Mouse (Mus musculus) lung, postnatal 25 days (tissue): ENCODE measurements around the gene Cyp4f17.
"Not testable (repeated sequence)": the region's sequence is repeated elsewhere in the genome, so short reads cannot be mapped to it uniquely, and the experiment has no call there.

Experiments used
- DNase-seq: peaks from one replicate; pipeline ENCODE4 v3.0.0; 2022; ENCODE audit warnings: low spot score

The Cyp4f17 gene

DNA sequence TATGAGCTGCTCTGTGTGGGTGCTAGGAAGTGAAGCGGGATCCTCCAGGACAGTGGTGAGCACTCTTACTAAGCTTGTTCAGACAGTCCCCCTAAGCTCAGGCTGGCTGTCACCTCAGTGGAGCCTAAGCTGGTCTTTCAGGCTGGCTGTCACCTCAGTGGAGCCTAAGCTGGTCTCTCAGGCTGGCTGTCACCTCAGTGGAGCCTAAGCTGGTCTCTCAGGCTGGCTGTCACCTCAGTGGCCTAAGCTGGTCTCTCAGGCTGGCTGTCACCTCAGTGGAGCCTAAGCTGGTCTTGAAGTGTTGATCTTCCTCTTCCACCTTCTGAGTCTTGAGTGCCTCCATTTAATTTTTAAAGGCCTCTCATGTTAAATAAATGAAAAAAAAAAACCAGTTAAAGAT, 20.5 kb downstream of the Cyp4f17 start:
- not testable (repeated sequence) for DNase-seq

DNA sequence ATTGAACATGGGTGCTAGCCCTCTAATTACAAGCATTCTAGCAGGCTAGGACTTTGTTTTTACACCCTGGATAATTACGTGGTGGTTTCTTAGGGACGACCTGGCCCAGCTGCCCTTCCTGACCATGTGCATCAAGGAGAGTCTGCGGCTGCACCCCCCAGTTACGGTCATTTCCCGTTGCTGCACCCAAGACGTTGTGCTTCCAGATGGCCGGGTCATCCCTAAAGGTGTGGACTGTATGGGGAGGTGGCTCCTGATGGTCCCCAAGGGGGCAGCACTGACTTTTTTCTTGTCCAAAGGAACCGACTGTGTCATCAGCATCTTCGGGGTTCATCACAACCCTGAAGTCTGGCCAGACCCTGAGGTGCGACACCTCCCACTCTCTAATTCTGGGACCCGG, 21.9 kb downstream of the Cyp4f17 start:
- no peak for DNase-seq

DNA sequence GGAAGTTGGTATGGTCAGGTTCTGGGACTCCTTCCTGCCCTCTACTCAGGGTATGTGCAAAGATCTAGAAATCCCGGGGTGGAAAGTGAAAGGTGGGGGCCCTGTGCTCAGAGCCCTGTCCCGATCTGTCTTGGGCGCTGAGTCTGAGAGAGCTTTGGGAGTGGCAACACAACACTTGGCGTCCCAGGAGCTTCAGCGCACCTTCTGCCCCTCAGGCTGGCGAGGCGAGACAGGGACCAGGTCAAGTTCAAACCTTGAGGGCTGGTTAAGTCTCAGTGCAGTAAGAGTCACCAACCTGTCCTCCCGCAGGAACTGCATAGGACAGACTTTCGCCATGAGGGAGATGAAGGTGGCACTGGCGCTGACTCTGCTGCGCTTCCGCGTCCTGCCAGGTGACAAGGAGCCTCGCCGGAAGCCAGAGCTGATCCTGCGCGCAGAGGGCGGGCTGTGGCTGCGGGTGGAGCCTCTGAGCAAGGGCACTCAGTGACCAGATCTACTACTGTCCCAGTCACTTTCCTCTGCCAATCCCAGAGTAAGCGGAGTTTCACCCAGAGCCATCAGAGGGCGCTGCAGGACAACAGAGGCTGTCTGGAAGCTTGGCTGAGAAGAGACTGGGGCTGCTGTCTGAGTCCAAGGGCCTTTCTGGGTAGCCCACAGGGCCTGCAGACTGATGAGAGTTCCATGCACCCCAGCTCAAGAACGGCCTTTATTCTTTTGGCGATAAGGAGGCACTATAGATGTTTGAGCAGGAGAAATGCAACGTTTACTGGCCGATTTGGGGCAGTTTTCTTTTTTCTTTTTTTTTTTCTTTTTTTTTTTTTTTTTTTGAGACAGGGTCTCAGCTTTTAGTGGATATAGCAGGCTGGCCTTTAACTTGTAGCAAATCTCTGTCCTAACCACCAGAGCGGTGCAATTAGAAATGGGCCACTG, 22.8 kb downstream of the Cyp4f17 start:
- DNase-seq: peak; percentile 94

DNA sequence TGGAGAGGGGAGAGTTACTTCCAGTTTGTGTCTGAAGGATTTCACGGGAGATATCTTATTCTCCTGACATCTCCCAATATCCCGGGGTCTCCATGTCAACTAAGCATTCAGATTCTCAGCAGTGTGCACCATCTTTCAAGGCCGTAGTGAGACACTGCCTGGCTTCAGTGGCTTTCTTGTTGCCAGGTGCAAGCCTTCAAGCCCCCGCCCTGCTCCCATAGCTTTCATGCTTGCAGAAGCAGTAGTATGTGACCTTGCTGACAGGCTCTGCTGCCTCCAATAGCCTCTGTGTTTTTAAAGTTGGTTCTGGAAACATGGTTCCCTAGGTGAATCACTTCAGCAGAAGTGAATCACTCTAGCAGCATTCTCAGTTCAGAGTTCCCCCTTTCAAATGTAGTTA, 26.5 kb downstream of the Cyp4f17 start:
- not testable (repeated sequence) for DNase-seq

DNA sequence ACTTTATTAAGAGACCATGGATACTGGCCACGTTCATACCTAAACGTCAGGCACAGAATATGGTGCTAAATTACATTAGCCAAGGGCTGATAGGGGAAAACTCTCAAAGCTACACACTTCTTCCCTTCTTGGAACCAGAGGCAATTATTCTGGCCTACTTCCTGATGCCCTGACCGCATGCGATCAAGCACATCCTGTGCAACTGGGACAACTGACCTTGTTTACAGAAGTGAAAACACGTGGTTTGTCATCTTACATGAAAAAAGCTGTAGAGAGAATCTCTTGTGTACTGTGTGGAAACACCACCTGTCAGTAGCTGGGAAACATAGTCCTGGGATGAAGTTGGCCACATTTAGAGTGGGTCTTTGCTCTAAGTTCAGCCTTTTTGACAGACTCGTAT, 28.2 kb downstream of the Cyp4f17 start:
- DNase-seq: peak; percentile 28

DNA sequence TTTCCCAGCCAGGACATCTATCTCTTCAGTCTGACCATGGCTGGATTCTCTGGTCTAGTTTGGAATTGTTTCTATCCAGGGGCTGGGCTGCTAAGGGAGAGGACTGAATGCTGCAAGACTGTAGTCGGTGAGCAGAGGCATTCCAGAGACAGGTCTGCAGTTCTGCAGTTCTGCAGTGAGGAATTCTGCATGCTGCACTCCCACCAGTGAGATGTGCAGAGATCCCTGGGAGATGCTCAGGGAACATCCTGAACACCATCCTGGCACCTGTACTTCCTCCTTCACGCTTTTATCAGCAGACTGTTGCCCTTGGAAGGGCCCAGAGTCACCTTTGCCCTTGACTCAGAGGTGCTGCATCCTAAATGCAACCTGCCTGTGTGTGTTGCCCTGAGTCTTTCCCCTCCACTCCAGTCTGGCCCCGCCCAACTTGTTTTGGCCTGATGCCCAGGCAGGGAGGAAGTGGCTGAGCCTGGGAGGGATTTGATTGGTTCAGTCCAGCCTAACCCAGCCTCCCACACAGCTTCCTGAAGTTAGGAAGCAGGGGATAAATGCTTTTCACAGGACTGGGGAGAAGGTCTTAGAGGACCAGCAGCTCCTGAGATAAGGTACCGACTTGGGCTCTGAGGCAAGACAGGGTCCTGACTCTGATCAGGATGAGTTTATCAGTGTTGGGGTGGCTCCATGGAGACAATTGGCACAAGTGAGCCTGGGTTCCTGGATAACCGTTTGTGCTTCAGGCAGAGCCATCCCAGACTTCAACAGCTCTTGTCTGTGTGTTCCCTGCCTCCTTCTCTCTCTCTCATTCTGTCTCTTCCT, 30.4 kb downstream of the Cyp4f17 start, which contains the start of gene Cyp4f16:
Gene Cyp4f16, plus strand, starts transcription at position 508 of the 816 bp plus-strand sequence.
- peak; percentile 93 for DNase-seq

DNA sequence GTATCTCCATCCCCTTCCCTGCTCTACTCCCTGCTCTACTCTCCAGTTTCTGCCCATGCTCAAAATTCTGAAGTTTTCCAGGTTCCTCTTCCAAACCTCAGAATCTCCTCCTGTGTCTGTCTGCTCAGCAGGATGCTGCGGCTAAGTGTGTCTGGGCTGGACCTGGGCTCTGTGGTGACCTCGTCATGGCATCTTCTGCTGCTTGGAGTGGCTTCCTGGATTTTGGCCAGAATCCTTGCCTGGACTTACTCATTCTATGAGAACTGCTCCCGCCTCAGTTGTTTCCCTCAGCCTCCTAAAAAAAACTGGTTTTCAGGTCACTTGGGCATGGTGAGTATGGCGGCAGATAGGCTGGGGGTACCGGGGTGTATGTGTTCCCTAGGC, 31.0 kb downstream of the Cyp4f17 start:
- no peak for DNase-seq

DNA sequence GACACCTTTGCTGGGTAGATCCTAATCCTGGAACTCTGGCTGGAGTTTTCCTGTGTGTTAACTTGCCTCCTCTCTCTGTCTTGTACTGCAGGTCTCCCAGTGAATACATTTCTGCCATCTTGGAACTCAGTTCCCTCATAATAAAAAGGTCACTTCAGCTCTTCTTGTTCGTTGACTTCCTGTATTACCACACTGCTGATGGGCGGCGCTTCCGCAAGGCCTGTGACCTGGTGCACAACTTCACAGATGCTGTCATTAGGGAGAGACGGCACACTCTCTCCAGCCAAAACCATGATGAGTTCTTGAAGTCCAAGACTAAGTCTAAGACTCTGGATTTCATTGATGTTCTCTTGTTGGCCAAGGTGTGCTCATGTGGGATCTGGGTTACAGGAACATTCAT, 38.9 kb downstream of the Cyp4f17 start:
- DNase-seq: not testable (repeated sequence)

DNA sequence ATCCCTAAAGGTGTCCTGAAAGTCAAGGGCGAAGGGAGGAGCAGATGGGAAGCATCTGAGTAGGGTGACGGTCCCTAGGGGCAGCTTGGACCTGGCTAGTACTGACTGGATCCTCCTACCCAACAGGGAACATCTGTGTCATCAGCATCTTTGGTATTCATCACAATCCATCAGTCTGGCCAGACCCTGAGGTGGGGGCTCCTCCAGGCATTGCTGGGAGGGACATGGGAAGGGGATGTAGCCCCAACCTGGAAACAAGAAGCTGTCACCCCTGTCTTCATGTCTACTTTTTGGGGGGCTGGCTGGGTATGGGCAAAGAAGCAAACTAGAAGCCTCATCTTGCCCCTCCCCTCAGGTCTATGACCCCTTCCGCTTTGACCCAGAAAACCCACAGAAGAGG, 44.5 kb downstream of the Cyp4f17 start:
- not testable (repeated sequence) for DNase-seq

DNA sequence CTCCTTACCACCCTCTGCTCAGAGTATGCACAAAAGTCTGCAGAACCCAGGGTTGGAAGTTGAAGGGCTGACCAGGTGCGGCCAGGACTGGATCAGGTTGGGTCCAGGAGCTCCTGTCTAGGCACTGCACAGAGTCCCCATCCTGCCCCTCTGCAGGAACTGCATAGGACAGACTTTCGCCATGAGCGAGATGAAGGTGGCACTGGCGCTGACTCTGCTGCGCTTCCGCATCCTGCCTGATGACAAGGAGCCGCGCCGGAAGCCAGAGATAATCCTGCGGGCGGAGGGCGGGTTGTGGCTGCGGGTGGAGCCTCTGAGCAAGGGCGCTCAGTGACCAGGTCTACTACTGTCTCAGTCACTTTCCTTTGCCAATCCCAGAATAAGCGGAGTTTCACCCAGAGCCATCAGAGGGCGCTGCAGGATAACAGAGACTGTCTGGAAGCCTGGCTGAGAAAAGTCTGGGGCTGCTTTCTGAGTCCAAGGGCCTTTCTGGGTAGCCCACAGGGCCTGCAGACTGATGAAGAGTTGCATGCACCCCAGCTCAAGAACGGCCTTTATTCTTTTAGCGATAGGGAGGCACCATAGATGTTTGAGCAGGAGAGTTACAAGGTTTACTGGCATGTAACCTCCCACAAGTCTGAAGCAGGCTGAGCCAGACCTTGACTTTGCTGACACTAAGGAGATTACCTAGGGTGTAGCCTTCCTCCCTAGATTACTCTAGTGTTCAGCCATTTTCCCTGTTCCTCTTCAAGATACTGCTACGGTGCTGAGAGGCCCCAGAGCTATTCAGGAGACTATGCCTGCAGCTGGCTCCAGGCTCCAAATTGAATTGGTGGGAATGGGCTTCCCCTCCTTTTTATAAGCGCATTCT, 45.3 kb downstream of the Cyp4f17 start:
- peak; percentile 63 for DNase-seq

DNA sequence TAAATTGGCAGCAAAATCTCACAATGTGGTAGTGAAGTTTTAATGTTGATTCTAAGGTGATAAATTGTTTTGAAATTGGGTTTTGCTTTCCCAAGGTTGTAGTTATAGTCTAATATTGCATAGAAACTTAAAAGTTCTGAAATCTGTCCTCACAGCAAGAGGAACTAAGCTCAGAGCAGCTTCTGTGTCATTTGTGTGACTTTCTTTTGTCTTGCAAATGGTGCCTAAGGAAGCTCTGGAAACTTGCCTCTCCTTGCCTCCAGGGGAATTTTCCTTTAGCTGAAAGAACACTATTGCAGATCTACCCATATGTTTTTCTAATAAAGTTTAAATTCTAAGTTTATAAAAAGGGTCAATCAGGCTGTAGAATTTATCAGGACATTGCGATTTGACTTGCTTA, 47.2 kb downstream of the Cyp4f17 start:
- not testable (repeated sequence) for DNase-seq

DNA sequence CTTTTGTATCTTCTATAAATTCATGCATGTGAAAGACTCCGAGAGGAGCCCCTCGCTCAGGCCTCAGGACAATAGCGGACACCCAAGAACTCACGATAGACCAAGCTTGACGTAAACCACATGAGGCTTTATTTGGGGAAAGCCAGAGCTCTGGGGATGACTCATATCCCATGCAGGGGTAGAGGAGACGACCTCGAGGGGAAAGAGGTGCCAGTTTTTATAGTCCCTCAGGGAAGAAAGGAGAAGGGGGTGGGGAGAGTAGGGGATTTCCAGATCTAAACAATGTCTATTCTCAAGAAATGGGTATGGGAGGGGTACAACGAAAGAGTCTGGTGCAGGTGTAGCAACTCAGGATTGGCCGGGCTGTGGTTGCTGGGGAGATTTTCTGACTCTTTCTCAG, 48.5 kb downstream of the Cyp4f17 start:
- not testable (repeated sequence) for DNase-seq

DNA sequence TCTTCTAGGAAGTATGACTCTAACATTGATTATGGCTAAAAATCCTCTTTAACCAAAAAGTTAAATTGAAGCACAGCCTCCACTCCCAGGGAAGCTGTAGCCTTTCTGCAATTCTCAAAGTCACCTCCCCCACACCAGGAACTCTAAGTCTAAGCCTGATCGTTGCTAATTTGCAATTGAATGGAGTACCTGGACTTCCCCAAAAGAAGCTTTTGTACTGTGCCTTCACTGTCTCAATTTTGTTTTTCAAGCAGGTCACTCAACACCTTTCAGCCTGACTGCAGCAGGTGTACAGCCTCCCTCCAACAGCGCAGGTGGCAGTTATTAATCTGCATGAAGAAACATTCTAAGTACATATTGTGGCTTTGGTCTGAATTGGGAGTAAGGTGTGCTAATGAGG, 57.5 kb downstream of the Cyp4f17 start:
- DNase-seq: not testable (repeated sequence)

DNA sequence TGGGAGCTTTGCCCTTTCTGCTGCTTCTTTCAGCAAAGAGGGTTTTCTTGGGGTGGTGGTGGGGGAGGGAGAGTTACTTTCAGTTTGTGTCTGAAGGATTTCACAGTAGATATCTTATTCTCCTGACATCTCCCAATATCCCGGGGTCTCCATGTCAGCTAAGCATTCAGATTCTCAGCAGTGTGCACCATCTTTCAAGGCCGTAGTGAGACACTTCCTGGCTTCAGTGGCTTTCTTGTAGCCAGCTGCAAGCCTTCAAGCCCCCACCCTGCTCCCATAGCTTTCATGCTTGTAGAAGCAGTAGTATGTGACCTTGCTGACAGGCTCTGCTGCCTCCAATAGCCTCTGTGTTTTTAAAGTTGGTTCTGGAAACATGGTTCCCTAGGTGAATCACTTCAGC, 67.4 kb downstream of the Cyp4f17 start:
- DNase-seq: not testable (repeated sequence)

DNA sequence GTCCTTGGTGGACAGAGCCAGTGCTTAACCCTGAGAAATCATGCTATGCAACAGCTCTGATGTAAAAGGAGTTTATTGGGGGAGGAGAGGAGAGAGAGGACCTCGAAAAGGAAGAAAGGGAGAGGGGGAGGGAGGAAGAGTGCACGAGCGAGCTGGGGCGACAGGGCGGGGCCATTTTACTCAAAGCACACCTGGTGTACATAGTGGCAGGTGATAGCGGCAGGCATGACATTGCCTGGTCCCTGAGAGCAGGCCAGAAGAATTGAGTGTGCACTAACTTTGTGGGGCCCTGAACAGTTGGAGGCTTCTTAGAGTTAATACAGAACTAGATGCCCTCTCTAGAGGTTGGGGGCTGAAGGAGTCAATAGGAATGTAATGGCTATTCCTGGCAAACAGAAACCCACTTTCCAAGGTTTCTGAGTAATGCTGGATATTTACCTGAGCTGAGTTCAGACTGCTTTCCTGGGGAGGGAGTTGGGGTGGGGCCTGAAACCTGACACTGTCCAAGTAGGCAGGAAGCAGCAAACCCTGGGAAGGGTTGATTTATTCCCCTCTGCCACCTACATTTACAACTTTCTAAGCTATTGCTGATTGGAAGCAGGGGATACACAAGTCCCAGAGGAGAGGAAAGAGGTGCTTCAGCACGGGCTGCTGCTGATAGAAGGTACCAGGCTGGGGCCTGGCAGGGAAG, 71.8 kb downstream of the Cyp4f17 start:
- DNase-seq: no peak
